Mouse (Mus musculus): ENCODE measurements around the gene Paqr5.

The Paqr5 gene

GRCm38 (mm10) chr9:61910526-61911256 is 116.0 kb downstream of the Paqr5 start:
- no peak for DNase-seq (ENCODE audit: low read depth, low spot score)

- no peak for DNase-seq (ENCODE audit: low read depth, low spot score)
Observed at GRCm38 (mm10) chr9:61909633-61910032, 117.0 kb downstream of the Paqr5 start.

- DNase-seq (ENCODE audit: low read depth, low spot score), result no peak
Observed at GRCm38 (mm10) chr9:61908832-61909407, 117.7 kb downstream of the Paqr5 start.

DNA sequence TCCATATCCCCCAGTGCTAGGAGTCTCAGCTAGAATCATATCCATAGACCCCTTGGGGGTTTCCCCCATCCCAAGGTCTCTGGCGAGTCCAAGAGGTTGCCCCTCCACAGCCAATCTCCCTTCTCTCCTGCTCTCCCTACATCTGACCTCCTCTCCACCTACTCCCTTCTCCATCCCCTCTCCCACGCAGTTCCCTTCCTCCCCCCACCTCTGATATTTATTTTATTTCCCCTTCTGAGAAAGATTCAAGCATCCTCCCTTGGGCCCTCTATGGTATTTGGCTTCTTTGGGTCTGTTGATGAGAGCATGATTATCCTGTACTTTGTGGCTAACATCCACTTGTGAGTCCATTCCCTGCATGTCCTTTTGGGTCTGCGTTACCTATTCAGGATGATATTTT is 118.3 kb downstream of the Paqr5 start:
- no peak for DNase-seq (ENCODE audit: low read depth, low spot score)

- no peak for DNase-seq (ENCODE audit: low read depth, low spot score)
Observed at GRCm38 (mm10) chr9:61907621-61908295, 118.9 kb downstream of the Paqr5 start.

GRCm38 (mm10) chr9:61906912-61907311 is 119.7 kb downstream of the Paqr5 start:
- no peak for DNase-seq (ENCODE audit: low read depth, low spot score)

- no peak for DNase-seq (ENCODE audit: low read depth, low spot score)
Observed at GRCm38 (mm10) chr9:61905576-61905975, 121.1 kb downstream of the Paqr5 start.

DNA sequence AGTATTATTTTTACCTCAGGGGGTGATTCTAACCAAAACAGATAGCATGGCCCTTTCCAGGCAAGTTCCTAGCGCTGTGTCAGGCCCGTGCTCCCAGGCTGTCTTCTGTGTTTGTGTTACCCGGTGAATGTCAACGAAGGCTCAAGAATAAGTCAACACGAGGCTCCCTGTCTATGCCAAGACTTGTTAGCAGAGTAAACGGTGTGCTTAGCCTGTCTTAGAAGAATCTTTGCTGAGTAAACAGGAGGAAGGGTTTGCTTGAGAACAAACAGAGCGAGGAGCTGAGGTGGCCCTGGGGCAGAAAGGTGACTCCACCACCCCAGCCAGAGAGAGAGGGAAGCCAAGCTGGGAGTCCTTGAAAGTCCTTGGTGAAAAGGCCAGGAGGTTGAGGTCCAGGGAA is 122.5 kb downstream of the Paqr5 start:
- DNase-seq (ENCODE audit: low read depth, low spot score), result no peak
